8 mouse cellular contexts compared by ENCODE assay signal in genomic region chr14:105034712-105035377, GRCm38 (mm10).
A peak's percentile ranks its signal among the peaks of the same experiment; 100 is the strongest.
DNase-seq lines count a peak whose midpoint lies in the region; ATAC-seq lines count a peak whose summit lies in the region.

No protein-coding gene starts in this region.

- peak; percentile 73 for ATAC-seq in megakaryocyte progenitor cell, adult 5-6 weeks (replicated peaks; ENCODE audit: poor library complexity)

- peak; percentile 20 to 61 for DNase-seq in adrenal gland, adult (ENCODE audit: inconsistent age in 2 of 2, low spot score in 1 of 2)
- DNase-seq in adrenal gland, adult 8-10 months: no peak
- DNase-seq in kidney, postnatal 10 days: peak; percentile 6
- DNase-seq in kidney, postnatal 14 days: no peak
- DNase-seq in embryo, embryonic 10.5 days (ENCODE audit: low spot score): peak; percentile 34
- no peak for DNase-seq in ovary, postnatal 36 days (ENCODE audit: low spot score)
- no peak for DNase-seq in cerebellum, adult 18-20 months

Comparison
In these comparisons a context has a peak if more than half of its experiments do, and no peak if none do; other contexts are left out.
1. DNase-seq: peak in adrenal gland, adult (2 of 2), kidney, postnatal 10 days (single experiment) and embryo, embryonic 10.5 days (single experiment); none in adrenal gland, adult 8-10 months (single experiment), kidney, postnatal 14 days (single experiment), ovary, postnatal 36 days (single experiment) and cerebellum, adult 18-20 months (0 of 2).